Mouse (Mus musculus) hindbrain, embryonic 11.5 days (tissue): ENCODE results near the gene Tsc22d4. TPM values are rescaled to one million over a fixed set of nuclear protein-coding genes. Genes with fewer than 3 reads are reported as not detected.
A peak's percentile ranks its signal among the peaks of the same experiment; 100 is the strongest.

Source experiments
- ATAC-seq: fragments of 200-750 bp; cut with Nextera tagmentation; 2 replicates; pipeline ENCODE4 v1.8.0; 2017; ENCODE audit warnings: mild to moderate bottlenecking, moderate TSS enrichment, moderate library complexity; ENCODE audit not compliant: low FRiP score
- DNase-seq: peaks from one replicate; pipeline ENCODE4 v3.0.0-alpha.2; 2015; ENCODE audit warnings: low spot score
- H3K27ac ChIP-seq: fragments of 300-500 bp; sonication (generic); 2 replicates; pipeline ENCODE4 v1.5.1; 2014; ENCODE audit warnings: mild to moderate bottlenecking, low read depth, low read length
- H3K27me3 ChIP-seq: fragments of 300-500 bp; sonication (generic); 2 replicates; pipeline ENCODE4 v1.6.1; 2014; ENCODE audit warnings: mild to moderate bottlenecking, low read length, moderate library complexity, mixed read lengths; ENCODE audit not compliant: control insufficient read depth, insufficient read depth
- H3K36me3 ChIP-seq: fragments of 300-500 bp; sonication (generic); 2 replicates; pipeline ENCODE4 v1.6.1; 2014; ENCODE audit warnings: mild to moderate bottlenecking, low read length, moderate library complexity, mixed read lengths; ENCODE audit not compliant: control insufficient read depth, insufficient read depth
- H3K4me1 ChIP-seq: fragments of 300-500 bp; sonication (generic); replicated peaks from 2 replicates; pipeline ENCODE4 v1.6.1; 2014; ENCODE audit warnings: low read length, mixed read lengths; ENCODE audit not compliant: control insufficient read depth, insufficient read depth
- H3K4me2 ChIP-seq: fragments of 300-500 bp; sonication (generic); replicated peaks from 2 replicates; pipeline ENCODE4 v1.6.1; 2014; ENCODE audit warnings: mild to moderate bottlenecking, low read depth, low read length
- H3K4me3 ChIP-seq: fragments of 300-500 bp; sonication (generic); 2 replicates; pipeline ENCODE4 v1.5.1; 2014; ENCODE audit warnings: low read depth, low read length
- H3K9ac ChIP-seq: fragments of 300-500 bp; sonication (generic); 2 replicates; pipeline ENCODE4 v1.6.1; 2014; ENCODE audit warnings: low read depth, low read length
- H3K9me3 ChIP-seq: fragments of 300-500 bp; sonication (generic); 2 replicates; pipeline ENCODE4 v1.6.1; 2016; ENCODE audit warnings: low read length; ENCODE audit not compliant: control insufficient read depth
- WGBS: fragments of 180-500 bp; shearing (Covaris S2); extraction: QIAGEN DNeasy Blood & Tissue Kit; methylation state at CpG from one replicate; pipeline ENCODE4 v1.1.7; 2014; 5-methylcytosine and 5-hydroxymethylcytosine counted together
- polyA plus RNA-seq: library from polyadenylated mRNA; unstranded; fragments of >200 nt; fragmentation: Nextera tagmentation; extraction: Ambion mirVana; gene quantifications from 2 replicates; pipeline ENCODE4 v1.2.1, GENCODE M21; 2014

Gene Tsc22d4
- polyA plus RNA-seq, result 56.4 and 64.0 TPM in 2 replicates

DNA sequence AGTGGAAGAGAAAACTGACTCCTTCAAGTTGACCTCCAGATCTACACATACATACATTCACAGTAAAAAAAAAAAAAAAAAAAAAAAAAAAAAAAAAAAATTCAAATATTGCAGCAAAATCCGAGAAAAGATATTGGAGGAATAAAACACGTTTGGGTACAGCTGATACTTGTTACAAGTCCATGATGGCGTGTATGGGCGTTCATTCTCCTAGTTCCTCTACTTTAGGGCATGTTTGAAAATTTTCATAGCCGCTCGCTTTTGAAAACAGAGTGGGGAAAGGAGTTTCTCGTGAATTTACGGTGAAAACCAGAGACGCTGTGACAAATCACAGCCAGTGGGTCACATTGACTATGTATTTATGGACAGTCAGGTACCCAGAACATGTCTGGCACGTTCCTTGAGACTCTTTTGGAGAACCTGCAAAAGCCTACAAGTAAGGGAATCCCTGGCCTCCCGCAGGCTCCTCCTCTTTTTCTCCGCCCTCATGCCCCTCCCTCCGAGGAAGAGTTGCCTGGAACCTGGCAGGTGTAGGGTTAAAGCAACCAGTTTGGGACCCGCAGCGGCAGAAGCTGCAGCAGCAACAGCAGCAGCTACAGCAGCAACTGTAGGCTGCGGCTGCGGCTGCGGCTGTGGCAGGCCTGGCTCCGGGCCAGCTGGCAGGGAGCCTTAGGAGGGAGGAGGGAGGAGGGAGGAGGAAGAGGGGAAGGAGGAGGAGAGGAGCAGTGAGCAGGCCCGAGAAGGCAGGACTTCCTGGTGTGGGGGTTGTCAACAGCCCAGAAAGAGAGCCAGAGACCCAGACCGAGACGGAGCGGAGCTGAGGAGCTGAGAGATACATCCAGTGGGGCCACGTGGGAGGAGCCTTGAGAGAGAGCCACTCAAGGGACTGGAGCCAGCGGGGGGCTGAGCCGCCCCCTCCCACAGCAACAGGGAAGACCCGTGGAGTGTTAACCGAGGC is at the start of gene Tsc22d4:
Tsc22d4 (plus strand) TSS at position 517 of the 958 bp plus-strand sequence.
- Histone ChIP-seq H3K4me3 (peak within 1 kb of the TSS; percentile 43), H3K27ac (peak within 1 kb of the TSS; percentile 84), H3K9ac (peak within 1 kb of the TSS; percentile 78), H3K4me1 (peaks cover 5% of the 10 kb centered on the region), H3K27me3 (no peaks in the 10 kb centered on the region), H3K36me3 (no peaks in the 10 kb centered on the region), H3K9me3 (no peaks in the 10 kb centered on the region), H3K4me2 (peak within 1 kb of the TSS; percentile 99)
- ATAC-seq (peak; percentile 83), DNase-seq (peak; percentile 91)
- 4% methylated on average over 28 of the region's 28 CpGs for WGBS

DNA sequence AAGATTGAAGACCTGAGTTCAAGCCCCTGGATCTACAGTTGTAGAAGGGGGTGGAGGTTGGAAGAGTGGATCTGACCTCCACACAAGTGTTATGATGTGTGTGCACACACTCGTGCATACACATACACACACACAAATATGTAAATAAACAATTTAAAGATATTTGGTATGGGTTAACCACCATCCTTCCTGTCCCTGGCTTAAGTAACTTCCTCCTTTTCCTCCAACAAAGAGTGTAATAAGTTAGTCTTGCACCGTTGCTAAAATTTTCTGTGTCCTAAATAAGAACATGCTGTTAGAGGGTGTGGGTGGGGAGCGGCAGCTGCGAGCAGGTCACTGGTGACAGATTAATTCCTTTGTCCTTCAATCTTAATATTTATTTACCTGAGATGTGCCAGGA is 49.6 kb upstream of the Tsc22d4 start:
- 91% methylated on average over 4 of the region's 4 CpGs for WGBS
- Histone ChIP-seq H3K27me3 (no peaks in the 10 kb centered on the region), H3K27ac (no peak overlapping the region), H3K4me1 (no peaks in the 10 kb centered on the region), H3K9ac (no peak overlapping the region), H3K4me3 (no peak overlapping the region), H3K9me3 (no peaks in the 10 kb centered on the region), H3K4me2 (no peak overlapping the region), H3K36me3 (0 out of 2 replicates have a peak, but pooled peaks cover 2% of the 10 kb centered on the region)
- ATAC-seq (no peak), DNase-seq (no peak)

DNA sequence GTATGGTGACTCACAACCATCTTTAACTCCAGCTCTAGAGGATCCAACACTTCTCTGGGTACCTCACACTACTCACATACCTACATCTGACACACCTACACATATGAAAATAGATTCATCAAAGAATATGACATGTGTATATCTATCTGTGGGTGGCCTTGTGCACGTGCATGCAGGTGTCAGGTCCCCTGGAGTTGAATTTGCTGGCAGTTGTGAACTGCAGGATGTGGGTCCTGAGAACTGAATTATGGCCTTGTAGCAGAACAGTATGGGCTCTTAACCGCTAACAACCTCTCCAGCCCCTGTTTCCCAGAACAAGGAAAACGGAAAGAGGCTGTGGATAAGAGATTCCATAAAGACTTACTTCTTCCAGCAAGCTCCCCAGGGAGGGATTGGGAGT is 46.5 kb upstream of the Tsc22d4 start:
- Histone ChIP-seq H3K9me3 (no peaks in the 10 kb centered on the region), H3K9ac (no peak overlapping the region), H3K4me2 (no peak overlapping the region), H3K27me3 (no peaks in the 10 kb centered on the region), H3K36me3 (0 out of 2 replicates have a peak, but pooled peaks cover 2% of the 10 kb centered on the region), H3K4me3 (no peak overlapping the region), H3K27ac (no peak overlapping the region), H3K4me1 (no peaks in the 10 kb centered on the region)
- DNase-seq (no peak), ATAC-seq (no peak)
- WGBS, result 77% methylated on average over 3 of the region's 3 CpGs

DNA sequence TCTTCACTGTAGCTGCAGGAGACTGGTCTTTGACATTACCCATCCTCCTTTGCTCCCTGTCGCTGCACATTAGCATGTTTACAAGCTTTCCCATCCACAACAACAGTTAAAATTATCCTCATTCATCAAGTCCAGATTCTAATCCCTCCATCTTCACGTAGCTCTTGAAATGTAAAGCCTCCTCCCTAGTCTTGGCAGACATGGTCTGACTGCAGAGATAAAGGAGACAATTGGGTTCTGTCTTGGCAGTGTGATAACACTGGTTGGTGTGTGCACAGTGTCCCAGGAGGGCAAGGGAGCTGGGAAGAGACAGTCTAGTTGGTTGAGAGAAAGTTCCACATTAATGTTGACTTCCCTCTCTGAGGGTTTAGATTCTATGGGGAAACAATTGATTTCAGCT is 45.7 kb upstream of the Tsc22d4 start:
- no peak for DNase-seq
- Histone ChIP-seq H3K4me2 (no peak overlapping the region), H3K9me3 (no peaks in the 10 kb centered on the region), H3K27ac (no peak overlapping the region), H3K9ac (no peak overlapping the region), H3K4me1 (no peaks in the 10 kb centered on the region), H3K27me3 (no peaks in the 10 kb centered on the region), H3K36me3 (0 out of 2 replicates have a peak, but pooled peaks cover 2% of the 10 kb centered on the region), H3K4me3 (no peak overlapping the region)
- 67% methylated on average over 2 of the region's 2 CpGs for WGBS
- no peak for ATAC-seq

DNA sequence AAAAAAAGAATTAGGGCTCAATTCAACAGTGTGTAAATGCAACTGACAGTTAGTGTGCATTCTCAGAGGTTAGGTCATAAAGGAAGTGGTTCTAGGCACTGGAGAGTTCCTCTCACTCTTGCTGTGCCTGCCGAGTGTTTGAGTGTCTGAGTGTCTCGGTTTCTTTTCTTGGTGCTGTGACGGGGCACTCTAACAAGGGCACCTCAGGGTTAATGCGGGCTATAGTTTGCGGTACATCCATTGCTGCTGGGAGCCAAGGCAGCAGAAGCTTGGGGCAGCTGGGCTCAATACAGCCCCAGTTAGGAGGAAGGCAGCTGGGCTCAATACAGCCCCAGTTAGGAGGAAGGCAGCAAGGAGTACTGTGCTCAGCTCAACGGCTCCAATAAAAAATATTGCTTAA is 40.3 kb upstream of the Tsc22d4 start:
- H3K36me3 ChIP-seq, result no peaks in the 10 kb centered on the region
- H3K4me2 ChIP-seq, result no peak overlapping the region
- H3K27ac ChIP-seq, result no peak overlapping the region
- WGBS, result 68% methylated on average over 6 of the region's 6 CpGs
- DNase-seq (no peak), ATAC-seq (no peak)
- H3K9me3 ChIP-seq, result no peaks in the 10 kb centered on the region
- H3K4me1 ChIP-seq, result no peaks in the 10 kb centered on the region
- H3K27me3 ChIP-seq, result no peaks in the 10 kb centered on the region
- no peak overlapping the region for H3K9ac ChIP-seq
- H3K4me3 ChIP-seq, result no peak overlapping the region

DNA sequence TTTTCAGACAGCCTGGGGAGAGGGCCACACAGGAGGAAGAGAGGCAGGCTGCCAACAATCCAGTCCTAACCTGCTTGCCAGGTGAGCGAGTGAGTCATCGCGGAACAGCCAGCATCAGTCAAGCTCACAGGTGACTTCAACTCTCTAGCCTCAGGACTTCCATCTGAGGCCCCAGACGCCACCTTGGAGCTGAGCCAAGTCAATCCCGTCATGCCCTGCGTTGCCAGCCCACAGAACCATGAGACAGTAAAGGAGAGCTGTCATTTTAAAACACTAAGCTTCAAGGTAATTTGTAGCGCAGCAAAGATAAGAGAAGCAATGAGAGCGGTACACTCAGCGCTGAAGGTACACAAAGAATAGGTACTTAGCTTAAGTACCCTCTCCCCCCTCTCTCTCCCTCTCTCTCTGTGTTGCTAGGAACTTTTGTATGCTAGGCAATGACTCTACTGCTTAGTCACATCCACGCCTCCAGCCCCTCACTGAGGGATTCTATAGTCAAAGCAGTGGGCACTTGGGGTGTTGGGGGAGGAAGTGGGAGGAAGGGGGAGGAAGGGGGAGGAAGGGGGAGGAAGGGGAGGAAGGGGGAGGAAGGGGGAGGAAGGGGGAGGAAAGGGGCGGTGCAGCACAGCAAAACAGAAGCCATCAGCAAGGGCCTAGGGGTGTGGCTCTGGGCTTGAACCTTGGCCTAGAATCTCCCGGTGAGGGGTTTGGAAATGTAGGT is 38.5 kb upstream of the Tsc22d4 start:
- 85% methylated on average over 12 of the region's 12 CpGs for WGBS
- H3K4me1 ChIP-seq, result no peaks in the 10 kb centered on the region
- H3K27ac ChIP-seq, result no peak overlapping the region
- H3K4me2 ChIP-seq, result no peak overlapping the region
- DNase-seq (no peak), ATAC-seq (no peak)
- H3K9ac ChIP-seq, result no peak overlapping the region
- no peaks in the 10 kb centered on the region for H3K36me3 ChIP-seq
- no peak overlapping the region for H3K4me3 ChIP-seq
- H3K27me3 ChIP-seq, result no peaks in the 10 kb centered on the region
- no peaks in the 10 kb centered on the region for H3K9me3 ChIP-seq

DNA sequence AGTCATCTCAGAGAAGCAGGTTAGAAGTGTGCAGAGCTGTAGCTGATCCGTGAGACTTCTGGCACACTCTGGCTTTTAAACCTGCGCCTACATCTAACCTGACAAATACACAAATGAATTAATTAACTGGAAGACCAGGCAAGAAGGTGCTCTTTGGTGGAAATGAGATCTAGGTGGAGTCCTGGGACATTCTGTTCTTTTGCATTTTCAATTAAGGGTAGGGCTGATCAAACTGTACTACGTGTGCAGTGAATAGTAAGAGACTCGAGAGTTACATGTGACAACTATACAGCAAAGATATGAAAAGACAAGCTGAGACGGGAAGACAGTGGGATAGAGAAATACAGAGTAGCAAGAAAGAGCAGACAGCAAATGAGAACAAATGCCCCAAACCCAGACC is 32.1 kb upstream of the Tsc22d4 start:
- H3K9me3 ChIP-seq, result no peaks in the 10 kb centered on the region
- ATAC-seq, result no peak
- DNase-seq, result no peak
- H3K36me3 ChIP-seq, result no peaks in the 10 kb centered on the region
- H3K9ac ChIP-seq, result no peak overlapping the region
- WGBS, result 86% methylated on average over 5 of the region's 5 CpGs
- no peaks in the 10 kb centered on the region for H3K4me1 ChIP-seq
- H3K4me3 ChIP-seq, result no peak overlapping the region
- H3K27me3 ChIP-seq, result no peaks in the 10 kb centered on the region
- H3K27ac ChIP-seq, result no peak overlapping the region
- no peak overlapping the region for H3K4me2 ChIP-seq

DNA sequence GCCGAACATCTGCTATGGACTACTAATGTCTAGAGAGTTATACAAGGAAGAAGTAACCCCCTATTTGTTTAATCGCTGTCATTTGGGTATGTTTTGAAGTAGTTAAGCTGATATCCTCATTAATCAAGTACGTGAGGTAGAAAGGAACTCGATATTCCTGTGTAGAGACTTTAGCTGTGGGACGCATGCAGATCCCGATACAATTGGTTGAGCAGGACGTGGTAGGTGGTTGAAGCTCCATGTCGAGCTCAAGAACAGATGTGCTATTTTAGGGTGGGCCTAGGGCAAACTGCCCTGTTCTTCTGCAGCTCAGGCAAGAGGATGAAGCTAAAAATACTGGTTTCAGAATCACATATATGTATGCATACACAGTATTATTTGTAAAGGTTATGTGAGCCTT is 29.8 kb upstream of the Tsc22d4 start:
- no peak overlapping the region for H3K9ac ChIP-seq
- no peak overlapping the region for H3K4me3 ChIP-seq
- DNase-seq, result no peak
- no peak for ATAC-seq
- H3K4me1 ChIP-seq, result no peaks in the 10 kb centered on the region
- no peaks in the 10 kb centered on the region for H3K9me3 ChIP-seq
- no peak overlapping the region for H3K27ac ChIP-seq
- H3K4me2 ChIP-seq, result no peak overlapping the region
- 85% methylated on average over 8 of the region's 8 CpGs for WGBS
- H3K27me3 ChIP-seq, result no peaks in the 10 kb centered on the region
- H3K36me3 ChIP-seq, result no peaks in the 10 kb centered on the region
